Mouse (Mus musculus): ENCODE results near the gene Nudt8. TPM values are rescaled to one million over a fixed set of nuclear protein-coding genes. Genes with fewer than 3 reads are reported as not detected.
A peak's percentile ranks its signal among the peaks of the same experiment; 100 is the strongest.

Gene Nudt8
- total RNA-seq, 4 experiments from 2014 or later: 19.0 to 24.8 (median 22.8) TPM

DNA sequence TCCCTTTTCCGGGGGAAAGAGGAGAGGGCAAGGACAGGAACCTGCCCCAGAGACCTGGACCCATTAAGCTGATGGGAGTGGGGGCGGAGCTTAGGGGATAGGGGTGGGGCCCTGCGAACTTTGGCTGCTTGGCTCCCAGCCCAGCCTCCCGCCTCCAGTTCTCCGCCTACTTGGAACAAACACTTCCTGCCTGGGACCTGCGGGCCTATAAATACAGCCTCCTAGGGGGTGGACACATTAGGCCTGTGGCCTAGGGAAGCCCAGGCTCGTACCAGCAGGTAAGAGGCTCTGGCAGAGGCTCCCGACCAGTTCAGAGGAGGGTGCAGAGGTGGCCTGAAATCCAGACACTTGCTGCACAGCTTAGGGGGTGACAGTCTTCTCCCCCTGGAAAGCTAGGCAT lies 14.0 kb upstream of the Nudt8 start, which contains the start of gene Acy3:
TSS of gene Acy3 (plus strand) at position 237 of the 400 bp plus-strand sequence.
- peak; percentile 68 to 79 for DNase-seq (ENCODE audit: low spot score in 2 of 2)

DNA sequence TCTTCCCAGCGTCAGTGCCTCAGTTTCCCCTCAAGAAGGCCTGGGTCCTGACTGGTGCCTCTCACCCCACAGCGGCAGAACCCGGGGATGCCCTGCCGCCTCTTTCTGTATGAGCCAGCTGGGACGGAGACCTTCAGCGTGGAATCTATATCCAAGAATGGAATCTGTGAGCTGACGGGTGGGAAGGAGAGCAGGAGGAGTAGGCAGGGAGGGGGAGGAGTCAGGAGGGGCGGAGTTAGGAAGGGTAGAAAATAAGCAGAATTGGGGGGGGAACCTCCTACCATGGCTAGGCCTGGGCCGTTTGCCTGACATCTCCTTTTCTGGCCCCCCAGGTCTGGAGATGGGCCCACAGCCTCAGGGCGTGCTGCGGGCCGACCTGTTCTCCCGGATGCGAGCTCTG lies 12.3 kb upstream of the Nudt8 start:
- DNase-seq (ENCODE audit: low spot score in 2 of 2): no peak

DNA sequence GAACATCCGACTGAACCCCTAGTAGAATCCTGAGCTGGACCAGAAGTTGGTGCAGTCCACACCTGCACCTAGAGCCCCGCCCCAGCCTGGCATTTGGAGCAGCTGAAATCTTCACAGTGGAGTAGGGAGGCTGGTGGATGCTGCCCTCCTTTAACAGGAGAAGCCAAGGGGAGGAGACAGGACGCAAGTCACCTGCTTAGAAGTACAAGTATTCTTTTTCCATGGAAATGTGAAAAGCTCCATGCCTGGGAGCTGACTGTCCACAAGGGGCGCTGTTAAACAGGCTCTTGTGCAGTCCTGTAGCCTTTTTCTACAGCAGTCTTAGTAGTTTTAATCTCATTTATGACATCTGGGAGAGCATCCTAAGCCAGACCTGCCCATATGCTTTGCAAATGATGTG lies 11.6 kb upstream of the Nudt8 start:
- no peak for DNase-seq (ENCODE audit: low spot score in 2 of 2)

DNA sequence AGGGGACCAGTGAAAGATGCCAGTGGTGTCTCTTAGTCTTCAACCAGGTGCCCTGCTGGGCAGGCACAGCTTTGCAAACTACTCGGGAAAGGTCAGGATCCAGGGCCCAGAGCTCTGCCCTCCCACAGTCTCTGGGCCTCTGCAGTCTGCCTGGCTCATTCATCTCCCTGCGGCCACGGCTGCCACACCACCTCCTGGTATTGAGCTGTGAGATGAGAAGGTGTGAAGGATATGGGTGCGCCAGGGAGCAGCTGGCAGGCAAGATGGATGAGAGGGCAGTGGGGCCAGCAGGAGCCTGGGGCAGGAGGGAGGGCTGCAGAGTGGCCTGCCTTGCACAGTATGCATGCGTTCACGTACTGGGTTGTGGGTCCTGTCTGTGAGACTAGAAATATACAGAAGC lies 9.6 kb upstream of the Nudt8 start:
- DNase-seq (ENCODE audit: low spot score in 2 of 2): peak in 1 of 2 experiments; percentile 48

DNA sequence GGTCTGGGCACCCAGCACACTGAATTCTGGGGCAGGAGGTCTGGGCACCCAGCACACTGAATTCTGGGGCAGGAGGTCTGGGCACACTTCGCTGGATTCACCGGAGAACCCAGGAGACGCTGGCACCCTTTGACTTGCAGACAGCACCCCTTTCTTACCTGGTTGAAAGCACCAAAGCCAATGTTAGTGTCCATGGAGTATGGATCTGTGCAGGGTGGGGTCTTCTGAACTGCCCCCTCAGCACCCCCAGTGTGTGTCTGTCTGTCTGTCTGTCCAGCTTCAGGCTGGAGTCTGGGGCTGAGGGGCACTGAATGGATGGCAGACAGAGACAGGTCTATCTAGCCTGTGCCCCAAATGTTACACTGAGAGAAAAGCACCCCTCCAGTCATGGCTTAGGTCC lies 8.8 kb upstream of the Nudt8 start:
- DNase-seq (ENCODE audit: low spot score in 2 of 2): no peak

DNA sequence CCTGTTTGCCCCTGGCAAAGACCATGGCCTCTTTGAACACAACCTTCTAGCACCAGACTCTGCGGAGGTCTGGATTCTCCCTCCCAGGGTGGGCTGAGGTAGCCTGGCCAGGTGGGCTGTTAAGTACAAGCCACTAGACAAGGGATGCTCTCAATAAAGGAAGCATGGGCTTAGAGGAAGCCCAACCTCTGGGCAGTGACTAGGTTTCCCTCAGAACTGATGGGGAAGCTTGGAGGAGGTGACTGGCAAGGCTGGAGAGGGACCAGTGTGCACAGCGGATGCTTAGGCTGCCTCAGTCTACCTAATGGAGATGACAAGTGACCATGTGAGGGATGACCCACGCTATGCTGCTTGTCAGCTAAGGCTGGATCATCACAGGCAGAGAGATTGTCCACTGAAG lies 8.4 kb upstream of the Nudt8 start:
- DNase-seq (ENCODE audit: low spot score in 2 of 2): no peak

DNA sequence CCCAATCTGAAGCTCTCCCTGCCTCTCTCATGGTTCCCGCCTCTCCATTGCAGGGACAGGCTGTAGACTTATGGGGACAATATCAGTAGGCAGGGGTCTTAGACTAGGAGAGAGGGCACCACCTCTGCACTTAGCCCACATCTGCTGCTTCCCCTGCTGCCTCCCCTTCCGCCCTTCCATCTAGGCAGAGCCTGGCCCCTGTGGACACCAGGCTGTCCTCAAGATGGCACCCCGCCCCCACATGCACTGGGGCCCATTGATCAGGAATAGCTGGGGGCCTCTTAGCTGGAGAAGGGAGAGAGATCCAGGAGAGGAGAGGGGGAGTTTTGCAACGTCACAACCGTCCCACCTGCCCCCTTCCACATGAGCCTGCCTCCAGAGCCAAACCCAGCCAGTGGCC lies 8.0 kb upstream of the Nudt8 start, which contains the start of gene Tbx10:
TSS of gene Tbx10 (plus strand) at position 337 of the 400 bp plus-strand sequence.
- no peak for DNase-seq (ENCODE audit: low spot score in 2 of 2)

DNA sequence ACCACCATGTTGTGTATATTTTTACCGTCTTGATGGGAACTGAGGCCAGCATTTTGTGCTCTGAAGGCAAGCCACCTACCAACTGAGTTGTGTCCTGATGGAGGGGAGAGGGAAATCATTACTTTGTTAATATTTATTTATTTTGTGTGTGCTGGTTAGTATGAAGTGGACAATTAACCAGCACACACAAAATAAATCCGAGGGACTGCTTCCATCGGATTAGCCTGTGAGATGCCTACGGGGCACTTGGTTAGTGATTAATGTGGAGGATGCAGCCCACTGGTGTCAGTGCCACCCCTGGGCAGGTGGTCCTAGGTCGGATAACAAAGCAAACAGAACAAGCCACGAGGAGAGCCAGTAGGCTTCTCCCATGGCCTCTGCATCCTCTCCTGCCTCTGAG lies 5.4 kb upstream of the Nudt8 start:
- DNase-seq (ENCODE audit: low spot score in 2 of 2): no peak

DNA sequence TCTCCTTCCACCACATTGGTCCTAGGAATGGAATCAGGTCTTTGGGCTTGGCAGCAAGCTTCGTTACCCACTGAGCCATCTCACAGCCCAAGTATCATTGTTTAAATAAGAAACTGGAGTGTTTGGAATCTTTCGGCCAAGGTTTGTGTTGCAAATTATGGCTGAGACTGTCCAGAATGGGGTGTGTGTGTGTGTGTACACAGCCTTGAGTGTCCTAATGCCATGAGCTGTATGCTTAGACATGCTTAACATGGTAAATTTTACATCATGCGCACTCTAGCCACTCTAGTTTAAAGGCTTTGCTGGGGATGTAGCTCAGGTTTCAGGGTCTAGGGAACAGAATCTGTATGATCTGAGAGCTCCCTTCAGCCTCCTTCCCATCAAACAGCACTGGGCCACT lies 4.9 kb upstream of the Nudt8 start:
- DNase-seq (ENCODE audit: low spot score in 2 of 2): no peak

DNA sequence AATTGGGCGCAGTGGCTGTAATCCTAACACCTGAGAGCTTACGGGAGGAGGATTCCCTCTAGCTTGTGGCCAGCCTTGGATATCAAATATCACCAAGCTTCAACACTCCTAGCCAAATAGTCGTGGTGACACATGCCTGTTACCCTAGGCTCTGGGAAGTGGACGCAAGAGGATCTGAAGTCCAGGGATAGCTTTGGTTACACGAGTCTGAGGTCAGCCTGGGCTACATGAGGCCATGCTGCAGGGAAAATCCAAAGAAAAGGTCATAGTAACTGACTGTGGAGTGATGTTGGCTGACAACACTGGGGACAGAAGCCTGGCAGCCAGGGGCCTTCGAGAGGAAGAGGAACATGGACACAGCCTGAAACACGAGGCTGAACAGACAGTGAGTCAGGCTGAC lies 4.3 kb upstream of the Nudt8 start:
- no peak for DNase-seq (ENCODE audit: low spot score in 2 of 2)

DNA sequence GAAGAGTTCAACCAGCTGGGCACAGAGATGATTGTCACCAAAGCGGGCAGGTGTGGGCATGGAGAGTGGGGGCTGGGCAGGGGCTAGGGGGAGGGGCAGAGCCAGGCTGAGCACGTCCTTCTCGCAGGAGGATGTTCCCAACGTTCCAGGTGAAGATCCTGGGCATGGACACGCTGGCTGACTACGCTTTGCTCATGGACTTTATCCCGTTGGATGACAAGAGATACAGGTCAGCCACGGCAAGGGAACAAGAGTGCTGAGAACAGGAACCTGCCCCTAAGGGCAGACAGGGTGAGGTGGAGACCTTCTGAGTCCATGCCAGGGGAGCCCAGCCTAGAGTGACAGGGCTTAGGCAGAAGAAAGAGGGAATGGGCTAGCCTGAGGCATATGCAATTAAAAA lies 3.6 kb upstream of the Nudt8 start:
- no peak for DNase-seq (ENCODE audit: low spot score in 2 of 2)

DNA sequence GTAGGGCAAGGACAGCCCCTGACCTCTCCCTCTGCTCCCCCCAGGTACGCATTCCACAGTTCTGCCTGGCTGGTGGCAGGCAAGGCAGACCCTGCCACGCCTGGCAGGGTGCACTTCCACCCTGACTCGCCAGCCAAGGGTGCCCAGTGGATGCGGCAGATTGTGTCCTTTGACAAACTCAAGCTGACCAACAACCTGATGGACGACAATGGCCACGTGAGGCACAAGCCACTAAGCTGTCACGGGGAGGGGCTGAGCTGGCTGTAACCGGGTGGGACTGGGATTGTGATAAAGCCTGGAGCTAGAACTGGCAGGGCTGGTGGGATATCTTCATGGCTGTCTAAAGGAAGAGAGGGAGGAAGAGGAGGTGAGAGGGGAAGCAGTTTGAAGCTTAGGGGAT lies 3.1 kb upstream of the Nudt8 start:
- DNase-seq (ENCODE audit: low spot score in 2 of 2): no peak

DNA sequence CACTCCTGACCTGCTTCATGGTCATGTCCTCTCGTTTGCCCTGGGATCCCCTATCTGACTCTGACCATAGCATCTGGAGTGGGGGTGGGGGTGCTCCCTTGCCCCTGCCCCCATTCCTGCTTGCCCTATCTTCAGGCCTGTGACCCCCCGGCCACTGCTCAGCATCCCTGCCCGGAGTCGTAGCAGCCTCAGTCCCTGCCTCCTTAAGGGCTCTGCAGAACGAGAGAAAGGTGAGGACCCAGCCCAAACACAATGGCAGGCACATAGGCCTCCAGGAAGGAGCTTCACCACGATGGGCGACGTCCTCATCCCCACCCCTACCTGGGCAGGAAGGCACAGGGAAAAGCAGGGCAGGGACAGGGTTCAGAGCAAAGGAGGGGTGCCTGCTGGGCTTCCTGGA lies 2.0 kb upstream of the Nudt8 start:
- no peak for DNase-seq (ENCODE audit: low spot score in 2 of 2)

DNA sequence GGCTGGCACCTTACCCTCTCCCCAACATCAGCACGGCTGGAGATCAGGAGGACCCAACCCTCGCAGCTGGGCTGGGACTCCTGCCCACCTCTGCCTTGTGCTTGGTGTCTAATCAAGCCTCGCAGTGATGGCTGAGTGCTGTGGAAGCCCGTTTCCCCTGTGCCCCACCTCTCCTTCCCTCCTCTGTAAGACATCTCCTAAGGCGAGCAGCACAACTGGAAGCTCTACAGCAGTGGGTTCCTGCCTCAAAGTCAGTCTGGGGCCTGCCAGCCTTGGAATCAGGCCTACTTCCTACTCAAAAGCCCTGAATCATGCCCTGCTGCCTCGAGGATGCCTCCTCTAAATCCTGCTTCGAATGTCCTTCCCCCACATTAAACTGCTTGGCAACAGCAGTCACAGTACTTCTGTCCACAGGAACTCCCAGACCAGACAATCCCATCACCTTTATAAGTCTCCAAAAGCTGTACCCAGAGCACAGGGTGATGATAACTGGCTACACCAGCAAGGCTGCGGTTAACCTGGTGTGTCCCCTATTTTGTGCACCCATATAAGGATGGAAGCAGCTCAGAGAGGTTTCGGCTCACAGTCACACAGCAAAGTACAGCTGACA lies 1.2 kb upstream of the Nudt8 start:
- no peak for DNase-seq (ENCODE audit: low spot score in 2 of 2)

DNA sequence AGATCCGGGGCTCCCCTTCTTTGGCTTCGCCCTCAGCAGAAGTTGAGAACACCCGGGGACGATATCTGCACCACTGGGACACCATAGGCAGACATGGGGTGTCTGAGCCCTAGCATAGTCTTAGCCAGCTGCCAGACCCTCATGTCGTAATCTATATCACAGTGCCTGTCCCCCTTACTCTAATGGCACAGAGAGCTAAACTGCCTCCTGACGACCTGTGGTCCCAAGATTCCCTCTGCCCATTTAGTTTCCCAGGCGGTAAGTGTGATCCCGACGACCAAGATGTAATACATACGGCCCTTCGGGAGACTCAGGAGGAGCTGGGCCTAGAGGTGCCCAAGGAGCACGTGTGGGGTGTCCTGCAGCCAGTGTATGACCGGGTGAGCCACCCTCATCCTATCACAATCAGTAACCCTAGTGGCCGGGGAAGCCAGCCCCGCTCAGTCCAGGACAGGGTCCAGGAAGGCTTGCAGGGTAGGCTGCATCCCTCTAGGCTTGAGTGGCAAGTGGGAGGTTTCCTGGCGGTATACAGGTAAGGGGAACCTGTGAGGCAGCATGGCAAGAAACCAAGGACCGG lies 657 bp downstream of the Nudt8 start:
- no peak for DNase-seq (ENCODE audit: low spot score in 2 of 2)

DNA sequence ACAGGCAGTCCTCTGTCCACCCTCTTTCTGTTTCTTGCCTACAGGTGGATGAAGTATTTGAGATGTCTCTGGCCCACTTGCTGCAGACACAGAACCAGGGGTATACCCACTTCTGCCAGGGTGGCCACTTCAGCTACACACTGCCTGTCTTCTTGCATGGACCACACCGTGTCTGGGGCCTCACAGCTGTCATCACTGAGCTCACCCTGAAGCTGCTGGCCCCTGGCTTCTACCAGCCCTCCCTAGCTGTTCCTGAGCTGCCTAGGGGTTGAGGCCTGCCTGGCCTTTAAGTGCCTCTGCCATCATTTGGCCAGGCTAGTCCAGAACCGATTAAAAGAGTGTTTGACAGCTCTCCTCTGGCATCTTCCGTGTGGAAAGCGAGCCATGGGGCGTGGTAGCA lies 1.4 kb downstream of the Nudt8 start:
- DNase-seq (ENCODE audit: low spot score in 2 of 2): no peak

DNA sequence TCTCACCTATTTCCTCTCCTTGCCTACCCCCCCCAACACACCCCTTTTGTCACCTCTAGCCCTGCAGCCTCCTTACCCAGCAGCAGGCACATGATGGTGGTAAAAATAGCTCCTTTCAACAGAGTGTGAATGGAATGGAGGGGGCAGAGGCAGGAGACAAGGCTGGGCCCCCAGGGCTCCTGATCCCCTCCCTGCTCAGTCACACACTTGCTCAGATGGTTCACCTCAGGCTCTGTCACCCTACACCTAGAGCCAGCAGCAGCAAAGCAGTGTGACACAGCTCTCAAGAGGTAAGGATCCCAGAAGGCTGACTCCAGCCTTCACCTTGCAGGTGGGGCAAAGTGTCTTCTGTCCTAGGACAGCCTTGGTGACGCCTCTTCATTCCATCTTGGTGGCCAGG lies 2.7 kb downstream of the Nudt8 start, which contains the start of gene Doc2g:
TSS of gene Doc2g (plus strand) at position 202 of the 400 bp plus-strand sequence.
- DNase-seq (ENCODE audit: low spot score in 2 of 2): no peak

DNA sequence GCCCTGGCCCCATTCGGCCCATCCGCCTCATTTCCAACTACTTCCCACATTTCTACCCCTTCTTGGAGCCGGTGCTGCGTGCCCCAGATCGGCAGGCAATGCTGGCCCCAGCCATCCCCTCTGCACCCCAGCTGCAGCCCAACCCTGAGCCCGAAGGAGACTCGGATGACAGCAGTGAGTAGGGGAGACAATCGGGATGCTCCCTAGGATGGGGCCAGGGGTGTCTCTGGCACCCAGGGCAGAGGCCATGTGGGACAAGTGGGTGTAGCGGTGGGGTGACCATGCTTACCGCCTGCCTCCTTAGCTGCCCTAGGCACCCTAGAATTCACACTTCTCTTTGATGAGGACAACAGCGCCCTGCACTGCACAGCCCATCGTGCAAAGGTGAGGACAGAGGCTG lies 3.3 kb downstream of the Nudt8 start:
- DNase-seq (ENCODE audit: low spot score in 2 of 2): no peak

DNA sequence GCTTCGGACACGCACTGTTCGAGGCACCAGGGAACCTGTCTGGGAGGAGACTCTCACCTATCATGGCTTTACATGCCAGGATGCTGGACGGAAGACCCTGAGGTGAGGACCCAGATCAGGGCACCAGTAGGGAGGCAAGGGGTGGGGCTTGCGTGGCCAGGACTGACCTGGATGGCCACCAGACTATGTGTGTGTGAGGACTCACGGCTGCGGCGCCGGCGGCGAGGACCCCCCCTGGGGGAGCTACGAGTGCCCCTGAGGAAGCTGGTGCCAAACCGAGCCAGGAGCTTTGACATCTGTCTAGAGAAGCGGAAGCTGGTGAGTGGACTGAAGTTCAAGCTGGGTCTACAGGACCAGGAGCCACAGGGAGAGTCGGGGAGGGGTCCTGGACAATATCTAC lies 4.0 kb downstream of the Nudt8 start:
- DNase-seq (ENCODE audit: low spot score in 2 of 2): no peak

DNA sequence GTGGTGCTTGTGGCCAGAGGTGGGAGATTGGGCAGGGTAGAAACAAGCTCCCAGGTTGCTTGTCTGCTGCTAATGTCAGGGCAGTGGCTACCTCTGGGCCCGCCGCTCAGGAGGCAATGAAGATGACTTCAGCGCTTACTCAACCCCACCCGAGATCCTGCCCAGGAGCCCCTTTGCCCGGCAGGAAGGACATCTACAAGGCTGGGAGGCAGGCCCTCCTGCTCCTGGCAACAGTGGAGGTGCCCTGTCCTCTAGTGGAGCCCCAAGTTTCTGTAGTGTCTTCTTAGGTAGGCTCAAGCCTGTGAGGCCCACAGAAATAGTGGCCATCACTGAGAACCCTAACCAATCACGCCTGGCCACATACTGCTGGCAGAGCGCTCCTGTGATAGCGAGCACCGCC lies 4.7 kb downstream of the Nudt8 start:
- DNase-seq (ENCODE audit: low spot score in 2 of 2): no peak

DNA sequence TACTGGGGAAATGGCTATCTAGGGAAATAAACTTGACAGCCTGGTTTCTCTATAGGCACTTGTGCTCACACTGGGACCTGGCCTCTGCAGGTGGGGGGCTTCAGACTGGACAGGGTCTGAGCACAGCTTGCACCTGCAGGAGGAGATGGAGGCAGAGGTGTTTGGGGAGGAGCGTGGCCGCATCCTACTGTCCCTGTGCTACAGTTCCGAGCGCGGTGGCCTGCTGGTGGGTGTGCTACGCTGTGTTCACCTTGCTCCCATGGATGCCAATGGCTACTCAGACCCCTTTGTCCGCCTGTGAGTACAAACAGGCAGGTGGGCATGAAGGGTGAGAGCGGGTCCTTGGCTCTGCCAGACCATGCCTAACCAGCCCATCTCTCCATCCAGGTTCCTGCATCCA lies 5.6 kb downstream of the Nudt8 start:
- no peak for DNase-seq (ENCODE audit: low spot score in 2 of 2)

DNA sequence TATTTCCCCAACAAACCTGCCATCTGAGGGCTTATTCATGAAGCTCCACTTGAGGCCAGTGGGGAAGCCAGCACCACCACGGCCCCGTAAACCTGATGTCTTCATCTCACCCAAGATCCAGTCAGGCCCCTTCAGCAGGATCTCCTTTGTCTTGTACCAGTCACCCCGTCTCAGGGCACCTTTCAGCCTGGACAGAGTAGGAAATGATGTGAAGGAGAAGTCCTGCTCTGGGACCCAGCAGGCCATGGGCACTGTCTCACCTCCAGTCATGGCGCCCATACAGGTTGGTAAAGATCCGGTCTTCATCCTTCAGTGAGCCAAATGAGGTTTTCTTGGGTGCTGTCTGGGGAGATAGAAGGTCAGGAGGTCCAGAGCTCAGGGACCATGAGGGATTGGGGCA lies 10.7 kb downstream of the Nudt8 start:
- no peak for DNase-seq (ENCODE audit: low spot score in 2 of 2)

DNA sequence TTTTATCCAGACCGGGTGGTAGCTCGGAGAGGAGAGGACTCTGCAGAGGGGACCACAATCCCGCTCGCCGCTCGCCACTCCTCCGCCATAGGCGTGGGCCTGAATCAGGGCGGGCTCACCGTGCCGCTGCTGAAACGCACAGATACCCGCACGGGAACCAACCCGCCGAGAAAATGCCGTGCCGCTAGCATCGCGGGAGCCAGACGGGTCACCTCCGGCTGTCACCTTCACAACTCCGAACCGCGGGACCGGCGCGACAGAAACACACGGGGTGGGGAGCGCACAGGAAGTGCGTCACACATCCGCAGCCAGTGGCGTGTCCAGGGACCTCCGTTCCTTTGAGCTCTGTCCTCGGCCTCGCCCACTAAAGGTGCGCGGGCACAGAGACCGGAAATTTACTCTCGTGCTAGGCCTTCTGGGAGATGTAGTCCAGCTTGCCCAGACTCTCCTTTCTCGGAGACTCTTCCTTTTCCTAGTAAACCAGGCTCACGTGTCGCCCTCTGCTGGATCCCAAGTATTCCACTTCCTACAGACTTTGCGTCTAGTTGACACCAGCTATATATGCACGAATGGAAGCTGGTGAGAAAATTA lies 12.1 kb downstream of the Nudt8 start, which contains the start of gene Ndufv1:
TSS of gene Ndufv1 (minus strand) at position 375 of the 591 bp plus-strand sequence.
- peak; percentile 95 to 97 for DNase-seq (ENCODE audit: low spot score in 2 of 2)
